Mouse (Mus musculus): ENCODE results near the gene Baz1a.
"Not testable (repeated sequence)": the region's sequence is repeated elsewhere in the genome, so short reads cannot be mapped to it uniquely, and the experiment has no call there.

DNA sequence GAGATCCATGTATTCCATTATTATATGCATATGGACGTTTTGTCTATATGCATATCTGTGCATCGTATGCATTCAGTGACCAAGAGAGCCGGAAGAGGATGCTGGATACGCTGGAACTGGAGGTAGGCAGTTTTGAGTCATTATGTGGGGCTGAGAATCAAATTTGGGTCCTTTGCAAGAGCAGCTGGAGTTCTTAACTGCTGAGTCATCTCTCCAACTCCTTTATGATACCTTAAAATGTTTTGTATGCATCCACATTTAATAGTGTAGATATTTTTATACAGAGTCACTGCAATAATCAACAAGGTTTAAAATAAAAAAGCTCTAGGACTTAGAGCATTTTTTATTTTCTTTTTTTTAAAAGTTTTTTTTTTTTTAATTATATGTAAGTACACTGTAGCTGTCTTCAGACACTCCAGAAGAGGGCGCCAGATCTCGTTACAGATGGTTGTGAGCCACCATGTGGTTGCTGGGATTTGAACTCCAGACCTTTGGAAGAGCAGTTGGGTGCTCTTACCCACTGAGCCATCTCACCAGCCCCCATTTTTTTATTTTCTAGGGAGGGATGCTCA is 71.5 kb downstream of the Baz1a start:
- not testable (repeated sequence) for TF ChIP-seq CTCF, EP300 (IDR thresholded peaks at IDR 0.05)

Measured in lung, postnatal 0 days (tissue).